ENCODE assay signal across 8 mouse cellular contexts in the genomic region with DNA sequence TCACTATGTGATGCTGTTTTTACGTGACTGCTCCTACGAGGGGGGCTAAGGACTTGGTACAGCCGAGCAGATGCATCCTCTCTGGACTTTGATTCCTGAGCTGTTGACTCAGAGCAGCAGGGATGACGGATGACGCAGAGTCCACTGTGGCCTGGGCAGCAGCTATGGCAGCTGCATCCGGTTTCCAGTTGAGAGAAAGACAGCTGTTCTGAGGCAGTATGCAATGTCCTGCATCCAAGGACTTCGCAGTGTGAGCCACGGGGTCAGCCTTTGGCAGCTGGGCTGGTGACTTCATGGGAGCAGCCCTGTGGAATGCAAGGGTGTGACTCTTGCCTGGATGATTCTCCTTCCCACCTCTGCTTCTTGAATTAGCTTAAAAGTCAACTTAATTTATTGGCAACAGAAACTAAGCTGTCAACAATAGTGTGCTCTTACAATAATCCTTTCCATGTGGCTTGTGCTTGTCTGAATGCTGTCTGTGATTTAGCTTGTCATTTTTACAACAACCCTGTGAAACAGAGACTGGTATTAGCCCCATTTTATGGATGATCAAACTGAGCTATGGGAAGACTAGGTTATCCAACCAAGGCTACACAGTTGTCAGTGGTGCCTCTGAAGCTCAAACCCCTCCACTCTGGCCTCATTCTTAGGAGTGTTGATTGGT. TPM values are rescaled to one million over a fixed set of nuclear protein-coding genes. Genes with fewer than 3 reads are reported as not detected.
DNase-seq lines count a peak whose midpoint lies in the region; ATAC-seq and TF ChIP-seq lines count a peak whose summit lies in the region.
"Had no signal": no experiment of that assay in that cellular context is flagged by ENCODE, and none has a peak within 500 bp of the region (broad histone marks: within the 10 kb centered on the region; RNA-seq: fewer than 3 reads in every experiment).

No protein-coding gene starts in this region.

- no peaks in the 10 kb centered on the region for H3K27me3 ChIP-seq in heart, postnatal 0 days (ENCODE audit: control insufficient read depth, insufficient read depth, low read length)
- no peaks in the 10 kb centered on the region for H3K27me3 ChIP-seq in myocyte (ENCODE audit: control insufficient read depth, insufficient read depth, insufficient read length)
- H3K27me3 ChIP-seq: embryonic facial prominence, embryonic 13.5 days had no signal

- TF ChIP-seq POLR2A in myocyte (IDR thresholded peaks at IDR 0.05; ENCODE audit: insufficient read length, low read depth), result no peak

- intact Hi-C loops in left cerebral cortex, adult 2 months (cut with DNase I), result no loop called here

- peak; percentile 92; the same call in 1 of the 2 replicates for TF ChIP-seq EP300 in heart, postnatal 0 days (IDR thresholded peaks at IDR 0.05; ENCODE audit: low read depth)

- ATAC-seq in heart, postnatal 0 days (ENCODE audit: insufficient read depth, low read depth), result peak; percentile 82

- H3K27ac ChIP-seq in heart, postnatal 0 days (ENCODE audit: low read depth), result peak overlapping the region; percentile 30; the same call in 1 of the 2 replicates
- no peak overlapping the region for H3K27ac ChIP-seq in left cerebral cortex, adult 2 months
- H3K27ac ChIP-seq: embryonic facial prominence, embryonic 13.5 days had no signal

- no peak overlapping the region for H3K4me3 ChIP-seq in heart, postnatal 0 days (ENCODE audit: low read depth, low read length)
- no peak overlapping the region for H3K4me3 ChIP-seq in myocyte
- no peak overlapping the region for H3K4me3 ChIP-seq in left cerebral cortex, adult 2 months
- H3K4me3 ChIP-seq: embryonic facial prominence, embryonic 13.5 days had no signal

- DNase-seq in adrenal gland, adult 18-20 months (ENCODE audit: low spot score in 2 of 2), result peak; percentile 34 to 52
- DNase-seq in embryo, embryonic 11 days, result peak; percentile 76
- DNase-seq in heart, postnatal 0 days (ENCODE audit: low spot score), result peak; percentile 80
- DNase-seq in kidney, postnatal 36 days, result peak; percentile 53 to 65
- DNase-seq in left cerebral cortex, adult 2 months (ENCODE audit: extremely low spot score in 1 of 2, low spot score in 2 of 2), result no peak
- DNase-seq in cerebellum, adult 8-10 months, result no peak

- H3K9me3 ChIP-seq in heart, postnatal 0 days (replicated peaks; ENCODE audit: control insufficient read depth, low read length), result no peaks in the 10 kb centered on the region
- H3K9me3 ChIP-seq: embryonic facial prominence, embryonic 13.5 days had no signal

- no peaks in the 10 kb centered on the region for H3K79me2 ChIP-seq in myocyte (ENCODE audit: control insufficient read depth, insufficient read depth)

- TF ChIP-seq CTCF in heart, postnatal 0 days (IDR thresholded peaks at IDR 0.05; ENCODE audit: low read depth), result no peak
- no peak for TF ChIP-seq CTCF in left cerebral cortex, adult 2 months (IDR thresholded peaks at IDR 0.05)

- no peaks in the 10 kb centered on the region for H3K36me3 ChIP-seq in heart, postnatal 0 days (replicated peaks; ENCODE audit: control insufficient read depth, insufficient read depth, low read length)
- no peaks in the 10 kb centered on the region for H3K36me3 ChIP-seq in myocyte (ENCODE audit: control insufficient read depth, insufficient read depth)
- H3K36me3 ChIP-seq: embryonic facial prominence, embryonic 13.5 days had no signal

- peaks cover 14% of the 10 kb centered on the region; the same call in 1 of the 2 replicates for H3K4me1 ChIP-seq in heart, postnatal 0 days (ENCODE audit: control insufficient read depth, insufficient read depth)

- H3K9ac ChIP-seq in heart, postnatal 0 days (replicated peaks; ENCODE audit: low read depth, low read length), result no peak overlapping the region
- H3K9ac ChIP-seq: embryonic facial prominence, embryonic 13.5 days had no signal

- no peak overlapping the region for H3K4me2 ChIP-seq in heart, postnatal 0 days (ENCODE audit: low read depth, low read length)
- H3K4me2 ChIP-seq in myocyte (ENCODE audit: low read depth), result peak overlapping the region; percentile 68
- H3K4me2 ChIP-seq: embryonic facial prominence, embryonic 13.5 days had no signal

- H3ac ChIP-seq in myocyte (ENCODE audit: control insufficient read depth, insufficient read length), result no peak overlapping the region

- 33% methylated on average over 8 of the region's 8 CpGs for WGBS in heart, postnatal 0 days

TF ChIP-seq in myocyte, 11 proteins besides CTCF, POLR2A, EP300 and RAD21:
- TF ChIP-seq TCF12 (IDR thresholded peaks at IDR 0.05; ENCODE audit: insufficient read depth, poor library complexity, severe bottlenecking) (peak; percentile 99), TCF3 (IDR thresholded peaks at IDR 0.05; ENCODE audit: insufficient read length, low read depth) (peak; percentile 97), MYOD1 (IDR thresholded peaks at IDR 0.05; ENCODE audit: control insufficient read depth in 1 of 3, insufficient read length in 2 of 3, low read depth in 2 of 3) (peak; percentile 95 to 100 (median 100)), E2F4 (IDR thresholded peaks at IDR 0.05; ENCODE audit: insufficient read depth) (no peak), CEBPB (IDR thresholded peaks at IDR 0.05; ENCODE audit: insufficient read depth, poor library complexity, severe bottlenecking) (peak; percentile 71; the same call in 1 of the 2 replicates), POLR2AphosphoS2 (IDR thresholded peaks at IDR 0.05; ENCODE audit: insufficient read length, low read depth) (no peak), MAX (IDR thresholded peaks at IDR 0.05; ENCODE audit: low read depth) (peak; percentile 49), SRF (IDR thresholded peaks at IDR 0.05; ENCODE audit: control insufficient read depth, insufficient read length, low read depth) (peak; percentile 79), USF1 (IDR thresholded peaks at IDR 0.05; ENCODE audit: low read depth) (peak; percentile 33), MYOG (IDR thresholded peaks at IDR 0.05; ENCODE audit: control insufficient read depth in 1 of 3, insufficient read depth in 1 of 3, insufficient read length in 2 of 3, low read depth in 2 of 3) (peak; percentile 98 to 100 (median 100)), REST (IDR thresholded peaks at IDR 0.05; ENCODE audit: insufficient read depth, insufficient read length) (no peak)

RNA-seq across cellular contexts. Expression of gene Gsap, which starts 41.4 kb away (rescaled TPM):
- 1 to 10 TPM; 5.0 TPM for total RNA-seq in adrenal gland, adult 18-20 months (2021)
- total RNA-seq in heart, postnatal 0 days (2014; rRNA removed; ENCODE audit: low replicate concordance), result 2.0 and 2.8 TPM in 2 replicates
- 0.99 and 1.4 TPM in 2 replicates for polyA plus RNA-seq in heart, postnatal 0 days (2015; fragmentation: Nextera tagmentation; extraction: Ambion mirVana)
- 2.6 TPM for polyA plus RNA-seq in myocyte (2012; fragmentation: generic; extraction: Trizol)
- total RNA-seq in left cerebral cortex, adult 2 months (2021), result 1 to 10 TPM; 4.6 to 6.4 TPM

Comparison
In these comparisons a context has a peak if more than half of its experiments do, and no peak if none do; other contexts are left out.
1. DNase-seq: peak in adrenal gland, adult 18-20 months (2 of 2), embryo, embryonic 11 days (single experiment), heart, postnatal 0 days (single experiment) and kidney, postnatal 36 days (2 of 2); none in left cerebral cortex, adult 2 months (0 of 2) and cerebellum, adult 8-10 months (single experiment).